Mouse (Mus musculus) olfactory bulb, adult 2 months (tissue): ENCODE measurements around the gene Fars2.

Source experiments
- CTCF ChIP-seq: fragments of 200-500 bp; IDR thresholded peaks from 2 replicates; pipeline ENCODE4 v1.5.1; 2012; ENCODE audit warnings: low read depth, mild to moderate bottlenecking, low read length, moderate library complexity; ENCODE audit not compliant: insufficient read depth
- POLR2A ChIP-seq: fragments of 200-500 bp; IDR thresholded peaks from 2 replicates; pipeline ENCODE4 v1.6.1; 2012; ENCODE audit warnings: mild to moderate bottlenecking, low read depth, low read length, moderate library complexity; ENCODE audit not compliant: insufficient read depth

GRCm38 (mm10) chr13:36368799-36369198, 251.6 kb downstream of the Fars2 start:
- TF ChIP-seq CTCF (no peak), POLR2A (no peak)
